Mouse (Mus musculus) kidney, adult 2 months (tissue): ENCODE results near the gene Desi1.

Experiments
- CTCF ChIP-seq: fragments of 200-500 bp; conservative IDR thresholded peaks from 2 replicates; pipeline ENCODE4 v1.5.1; 2011; ENCODE audit warnings: low read depth, mild to moderate bottlenecking, control low read depth, low read length, moderate library complexity, mixed read lengths; ENCODE audit not compliant: insufficient read depth, insufficient read length
- POLR2A ChIP-seq: fragments of 200-500 bp; IDR thresholded peaks from one replicate; pipeline ENCODE4 v1.6.1; 2011; ENCODE audit warnings: low read depth, low read length, control low read depth

DNA sequence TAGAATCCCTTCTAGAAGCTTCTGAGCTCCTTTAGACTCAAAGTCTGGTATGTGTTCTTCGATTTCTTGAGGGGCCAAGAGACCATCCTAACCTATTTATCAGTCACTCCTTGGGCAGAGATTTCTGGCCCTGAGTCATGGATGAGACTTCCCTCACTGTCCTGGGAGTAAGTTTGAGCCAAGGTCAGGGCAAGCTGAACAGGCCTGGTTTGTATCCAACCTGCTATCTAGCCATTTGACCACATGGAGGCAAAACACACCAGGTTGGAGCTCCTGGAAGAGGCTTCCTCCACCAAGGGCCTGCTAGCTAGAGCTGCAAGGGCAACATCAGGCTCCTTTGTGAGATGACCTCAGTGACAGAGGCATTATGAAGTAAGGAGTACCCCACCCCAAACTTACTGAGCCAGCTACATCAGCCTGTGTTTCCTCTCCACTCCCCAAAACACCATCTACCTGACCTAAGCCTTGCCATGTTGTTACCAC lies 25.1 kb upstream of the Desi1 start, which contains the start of gene 4930407I10Rik:
- no peak for TF ChIP-seq CTCF
- no peak for TF ChIP-seq POLR2A
